ENCODE assay signal across 8 mouse cellular contexts in genomic region chr13:74563483-74564330, GRCm38 (mm10).
DNase-seq lines count a peak whose midpoint lies in the region; ATAC-seq lines count a peak whose summit lies in the region.
"Not testable (repeated sequence)": the region's sequence is repeated elsewhere in the genome, so short reads cannot be mapped to it uniquely, and the experiment has no call there.

No protein-coding gene starts in this region.

- peak overlapping the region; percentile 64 for H3K4me2 ChIP-seq in heart, embryonic 14.5 days (ENCODE audit: low read length)
- H3K4me2 ChIP-seq in liver, embryonic 13.5 days, result peak overlapping the region; percentile 69
- peak overlapping the region; percentile 54 for H3K4me2 ChIP-seq in stomach, embryonic 16.5 days (ENCODE audit: low read depth, low read length)

- 2% methylated on average over 27 of the region's 27 CpGs for WGBS in heart, embryonic 14.5 days
- WGBS in liver, embryonic 13.5 days (ENCODE audit: insufficient replicate concordance), result 1% methylated on average over 27 of the region's 27 CpGs
- WGBS in stomach, embryonic 16.5 days, result 2% methylated on average over 27 of the region's 27 CpGs

- H3K4me3 ChIP-seq in heart, embryonic 14.5 days (ENCODE audit: control insufficient read depth in 1 of 2, insufficient read depth in 1 of 2, low read depth in 1 of 2, low read length in 2 of 2), result peak overlapping the region; percentile 56 to 59
- H3K4me3 ChIP-seq in liver, embryonic 13.5 days (replicated peaks), result peak overlapping the region; percentile 66
- peak overlapping the region; percentile 61 for H3K4me3 ChIP-seq in stomach, embryonic 16.5 days (replicated peaks; ENCODE audit: low read length)

- not testable (repeated sequence) for H3K9me3 ChIP-seq in heart, embryonic 14.5 days (ENCODE audit: control insufficient read depth, low read length); liver, embryonic 13.5 days (replicated peaks); stomach, embryonic 16.5 days (replicated peaks; ENCODE audit: control insufficient read depth, low read length)

- H3K9ac ChIP-seq in heart, embryonic 14.5 days (ENCODE audit: low read length), result peak overlapping the region; percentile 75
- peak overlapping the region; percentile 71 for H3K9ac ChIP-seq in liver, embryonic 13.5 days
- peak overlapping the region; percentile 72 for H3K9ac ChIP-seq in stomach, embryonic 16.5 days (ENCODE audit: low read length)

- peak; percentile 9 for DNase-seq in c-Kit-negative CD71-positive TER-119-positive erythroid progenitor cells, embryonic 14.5 days (ENCODE audit: low read depth, low spot score)
- peak; percentile 72 for DNase-seq in fibroblast of lung, adult 2 months (ENCODE audit: low read depth)
- peak; percentile 88 for DNase-seq in kidney, postnatal 14 days
- DNase-seq in liver, embryonic 13.5 days, result peak; percentile 64
- peak; percentile 79 for DNase-seq in neural tube, embryonic 10.5 days (ENCODE audit: extremely low spot score, low spot score)

- H3K36me3 ChIP-seq in heart, embryonic 14.5 days (ENCODE audit: control insufficient read depth, insufficient read depth, low read length); liver, embryonic 13.5 days; stomach, embryonic 16.5 days (ENCODE audit: control insufficient read depth, insufficient read depth, low read length): not testable (repeated sequence)

- H3K27me3 ChIP-seq in heart, embryonic 14.5 days (ENCODE audit: control insufficient read depth, insufficient read depth, low read length); liver, embryonic 13.5 days; stomach, embryonic 16.5 days (ENCODE audit: control insufficient read depth, insufficient read depth, low read length): not testable (repeated sequence)

- peak overlapping the region; percentile 71 to 82 for H3K27ac ChIP-seq in heart, embryonic 14.5 days (replicated peaks in 1 of 2; ENCODE audit: control insufficient read depth in 1 of 2, insufficient read depth in 1 of 2, low read depth in 2 of 2, low read length in 2 of 2)
- peak overlapping the region; percentile 81 for H3K27ac ChIP-seq in liver, embryonic 13.5 days
- peak overlapping the region; percentile 89 for H3K27ac ChIP-seq in stomach, embryonic 16.5 days (ENCODE audit: low read length)

- ATAC-seq in CD4-positive, CD25-positive, alpha-beta regulatory T cell, adult 4 months, result peak; percentile 94
- peak; percentile 82 for ATAC-seq in heart, embryonic 14.5 days (ENCODE audit: insufficient number of reproducible peaks, insufficient read depth, low FRiP score, low read depth)
- peak; percentile 96 for ATAC-seq in liver, embryonic 13.5 days (ENCODE audit: low read depth)
- ATAC-seq in stomach, embryonic 16.5 days (ENCODE audit: insufficient read depth, low FRiP score), result peak; percentile 97

- not testable (repeated sequence) for H3K4me1 ChIP-seq in heart, embryonic 14.5 days (ENCODE audit: control insufficient read depth in 2 of 2, insufficient read depth in 2 of 2, low read length in 2 of 2); liver, embryonic 13.5 days (replicated peaks); stomach, embryonic 16.5 days (ENCODE audit: control insufficient read depth, insufficient read depth, low read length)

Comparison
In these comparisons a context has a peak if more than half of its experiments do, and no peak if none do; other contexts are left out.
1. Peak in every context shown above with its lines: DNase-seq, ATAC-seq, H3K4me3 ChIP-seq and H3K27ac ChIP-seq.
2. DNase-seq: peak in every context shown above with its lines; median percentile 88 in kidney, postnatal 14 days; 79 in neural tube, embryonic 10.5 days; 72 in fibroblast of lung, adult 2 months; 64 in liver, embryonic 13.5 days; 9 in c-Kit-negative CD71-positive TER-119-positive erythroid progenitor cells, embryonic 14.5 days.